Mouse (Mus musculus): ENCODE data around the gene Ubac2. TPM values are rescaled to one million over a fixed set of nuclear protein-coding genes. Genes with fewer than 3 reads are reported as not detected.

The Ubac2 gene
- polyA plus RNA-seq, 1 experiment from 2014 or later: 48.9 TPM

GRCm38 (mm10) chr14:122020567-122020966 lies 142.1 kb downstream of the Ubac2 start:
- H3K27ac ChIP-seq (ENCODE audit: low read depth, low read length): no peak overlapping the region
- H3K4me1 ChIP-seq (ENCODE audit: control insufficient read depth, insufficient read depth, low read depth, low read length): no peaks in the 10 kb centered on the region
- no peaks in the 10 kb centered on the region for H3K27me3 ChIP-seq (replicated peaks; ENCODE audit: control insufficient read depth, insufficient read depth, low read length)
- WGBS: 99% methylated on average over 6 of the region's 6 CpGs
- H3K9ac ChIP-seq (ENCODE audit: low read depth, low read length): no peak overlapping the region
- H3K9me3 ChIP-seq (ENCODE audit: control insufficient read depth, low read length): no peaks in the 10 kb centered on the region
- H3K4me3 ChIP-seq (ENCODE audit: low read length): no peak overlapping the region
- no peak for ATAC-seq
- no peak overlapping the region for H3K4me2 ChIP-seq (ENCODE audit: low read length)
- peaks cover 2% of the 10 kb centered on the region; the same call in 1 of the 2 replicates for H3K36me3 ChIP-seq (ENCODE audit: control insufficient read depth, insufficient read depth, low read length)

- Histone ChIP-seq H3K36me3 (ENCODE audit: control insufficient read depth, insufficient read depth, low read length) (peaks cover 2% of the 10 kb centered on the region; the same call in 1 of the 2 replicates), H3K4me3 (ENCODE audit: low read length) (no peak overlapping the region), H3K9me3 (ENCODE audit: control insufficient read depth, low read length) (no peaks in the 10 kb centered on the region), H3K4me1 (ENCODE audit: control insufficient read depth, insufficient read depth, low read depth, low read length) (no peaks in the 10 kb centered on the region), H3K27ac (ENCODE audit: low read depth, low read length) (no peak overlapping the region), H3K9ac (ENCODE audit: low read depth, low read length) (no peak overlapping the region), H3K27me3 (replicated peaks; ENCODE audit: control insufficient read depth, insufficient read depth, low read length) (no peaks in the 10 kb centered on the region), H3K4me2 (ENCODE audit: low read length) (no peak overlapping the region)
- no peak for ATAC-seq
- WGBS: 94% methylated on average over 1 of the region's 1 CpGs
Observed at GRCm38 (mm10) chr14:122023054-122023453, 144.6 kb downstream of the Ubac2 start.

GRCm38 (mm10) chr14:122023928-122024327 lies 145.5 kb downstream of the Ubac2 start:
- no peak overlapping the region for H3K4me2 ChIP-seq (ENCODE audit: low read length)
- no peak for ATAC-seq
- H3K9me3 ChIP-seq (ENCODE audit: control insufficient read depth, low read length): no peaks in the 10 kb centered on the region
- H3K4me1 ChIP-seq (ENCODE audit: control insufficient read depth, insufficient read depth, low read depth, low read length): no peaks in the 10 kb centered on the region
- H3K27me3 ChIP-seq (replicated peaks; ENCODE audit: control insufficient read depth, insufficient read depth, low read length): no peaks in the 10 kb centered on the region
- no peak overlapping the region for H3K4me3 ChIP-seq (ENCODE audit: low read length)
- H3K27ac ChIP-seq (ENCODE audit: low read depth, low read length): no peak overlapping the region
- H3K9ac ChIP-seq (ENCODE audit: low read depth, low read length): no peak overlapping the region
- peaks cover 2% of the 10 kb centered on the region; the same call in 1 of the 2 replicates for H3K36me3 ChIP-seq (ENCODE audit: control insufficient read depth, insufficient read depth, low read length)

- ATAC-seq: no peak
- Histone ChIP-seq H3K36me3 (ENCODE audit: control insufficient read depth, insufficient read depth, low read length) (no peaks in the 10 kb centered on the region), H3K9me3 (ENCODE audit: control insufficient read depth, low read length) (no peaks in the 10 kb centered on the region), H3K27me3 (replicated peaks; ENCODE audit: control insufficient read depth, insufficient read depth, low read length) (no peaks in the 10 kb centered on the region), H3K4me3 (ENCODE audit: low read length) (no peak overlapping the region), H3K27ac (ENCODE audit: low read depth, low read length) (no peak overlapping the region), H3K4me2 (ENCODE audit: low read length) (no peak overlapping the region), H3K4me1 (ENCODE audit: control insufficient read depth, insufficient read depth, low read depth, low read length) (no peaks in the 10 kb centered on the region), H3K9ac (ENCODE audit: low read depth, low read length) (no peak overlapping the region)
- WGBS: 94% methylated on average over 11 of the region's 11 CpGs
Observed at GRCm38 (mm10) chr14:122028926-122029745, 150.7 kb downstream of the Ubac2 start.

GRCm38 (mm10) chr14:122029851-122030250 lies 151.4 kb downstream of the Ubac2 start:
- Histone ChIP-seq H3K27me3 (replicated peaks; ENCODE audit: control insufficient read depth, insufficient read depth, low read length) (no peaks in the 10 kb centered on the region), H3K9me3 (ENCODE audit: control insufficient read depth, low read length) (no peaks in the 10 kb centered on the region), H3K4me3 (ENCODE audit: low read length) (no peak overlapping the region), H3K4me2 (ENCODE audit: low read length) (no peak overlapping the region), H3K9ac (ENCODE audit: low read depth, low read length) (no peak overlapping the region), H3K36me3 (ENCODE audit: control insufficient read depth, insufficient read depth, low read length) (no peaks in the 10 kb centered on the region), H3K4me1 (ENCODE audit: control insufficient read depth, insufficient read depth, low read depth, low read length) (no peaks in the 10 kb centered on the region), H3K27ac (ENCODE audit: low read depth, low read length) (no peak overlapping the region)
- WGBS: 88% methylated on average over 4 of the region's 4 CpGs
- no peak for ATAC-seq

GRCm38 (mm10) chr14:122032045-122032444 lies 153.6 kb downstream of the Ubac2 start:
- no peak overlapping the region for H3K4me3 ChIP-seq (ENCODE audit: low read length)
- H3K4me2 ChIP-seq (ENCODE audit: low read length): no peak overlapping the region
- H3K27me3 ChIP-seq (replicated peaks; ENCODE audit: control insufficient read depth, insufficient read depth, low read length): no peaks in the 10 kb centered on the region
- WGBS: 87% methylated on average over 2 of the region's 2 CpGs
- H3K9me3 ChIP-seq (ENCODE audit: control insufficient read depth, low read length): no peaks in the 10 kb centered on the region
- H3K9ac ChIP-seq (ENCODE audit: low read depth, low read length): no peak overlapping the region
- ATAC-seq: no peak
- H3K36me3 ChIP-seq (ENCODE audit: control insufficient read depth, insufficient read depth, low read length): no peaks in the 10 kb centered on the region
- H3K27ac ChIP-seq (ENCODE audit: low read depth, low read length): no peak overlapping the region
- no peaks in the 10 kb centered on the region for H3K4me1 ChIP-seq (ENCODE audit: control insufficient read depth, insufficient read depth, low read depth, low read length)

- Histone ChIP-seq H3K36me3 (ENCODE audit: control insufficient read depth, insufficient read depth, low read length) (no peaks in the 10 kb centered on the region), H3K27ac (ENCODE audit: low read depth, low read length) (no peak within 1 kb of the TSS), H3K9me3 (ENCODE audit: control insufficient read depth, low read length) (no peaks in the 10 kb centered on the region), H3K4me3 (ENCODE audit: low read length) (no peak within 1 kb of the TSS), H3K27me3 (replicated peaks; ENCODE audit: control insufficient read depth, insufficient read depth, low read length) (no peaks in the 10 kb centered on the region), H3K4me1 (ENCODE audit: control insufficient read depth, insufficient read depth, low read depth, low read length) (no peaks in the 10 kb centered on the region), H3K9ac (ENCODE audit: low read depth, low read length) (no peak within 1 kb of the TSS), H3K4me2 (ENCODE audit: low read length) (no peak within 1 kb of the TSS)
- ATAC-seq: no peak
- 93% methylated on average over 13 of the region's 13 CpGs for WGBS
Observed at GRCm38 (mm10) chr14:122034451-122034850, 156.0 kb downstream of the Ubac2 start, which contains the start of gene Timm8a2. TSS of gene Timm8a2 (plus strand) at chr14:122034674.

- no peak overlapping the region for H3K4me2 ChIP-seq (ENCODE audit: low read length)
- no peaks in the 10 kb centered on the region for H3K27me3 ChIP-seq (replicated peaks; ENCODE audit: control insufficient read depth, insufficient read depth, low read length)
- H3K4me1 ChIP-seq (ENCODE audit: control insufficient read depth, insufficient read depth, low read depth, low read length): no peaks in the 10 kb centered on the region
- H3K4me3 ChIP-seq (ENCODE audit: low read length): no peak overlapping the region
- H3K9ac ChIP-seq (ENCODE audit: low read depth, low read length): no peak overlapping the region
- 100% methylated on average over 1 of the region's 1 CpGs for WGBS
- no peak for ATAC-seq
- no peak overlapping the region for H3K27ac ChIP-seq (ENCODE audit: low read depth, low read length)
- H3K9me3 ChIP-seq (ENCODE audit: control insufficient read depth, low read length): no peaks in the 10 kb centered on the region
- H3K36me3 ChIP-seq (ENCODE audit: control insufficient read depth, insufficient read depth, low read length): no peaks in the 10 kb centered on the region
Observed at GRCm38 (mm10) chr14:122035181-122035580, 156.8 kb downstream of the Ubac2 start.

GRCm38 (mm10) chr14:122035860-122036259 lies 157.4 kb downstream of the Ubac2 start:
- Histone ChIP-seq H3K4me1 (ENCODE audit: control insufficient read depth, insufficient read depth, low read depth, low read length) (no peaks in the 10 kb centered on the region), H3K4me3 (ENCODE audit: low read length) (no peak overlapping the region), H3K27me3 (replicated peaks; ENCODE audit: control insufficient read depth, insufficient read depth, low read length) (no peaks in the 10 kb centered on the region), H3K36me3 (ENCODE audit: control insufficient read depth, insufficient read depth, low read length) (no peaks in the 10 kb centered on the region), H3K9ac (ENCODE audit: low read depth, low read length) (no peak overlapping the region), H3K9me3 (ENCODE audit: control insufficient read depth, low read length) (no peaks in the 10 kb centered on the region), H3K4me2 (ENCODE audit: low read length) (no peak overlapping the region), H3K27ac (ENCODE audit: low read depth, low read length) (no peak overlapping the region)
- no peak for ATAC-seq
- WGBS: 84% methylated on average over 2 of the region's 2 CpGs
